Mouse (Mus musculus) layer of hippocampus, adult 9-10 months (tissue): Measurements from ENCODE around the gene Limk2.

Experiments
- DNase-seq: peaks from one replicate; pipeline ENCODE4 v3.0.0; 2022; ENCODE audit warnings: low spot score

The Limk2 gene

GRCm38 (mm10) chr11:3370928-3371598 lies 37.9 kb downstream of the Limk2 start:
- peak; percentile 48 for DNase-seq

- no peak for DNase-seq
Observed at GRCm38 (mm10) chr11:3370162-3370561, 38.8 kb downstream of the Limk2 start.

GRCm38 (mm10) chr11:3369449-3369848 lies 39.5 kb downstream of the Limk2 start:
- no peak for DNase-seq

- DNase-seq, result no peak
Observed at GRCm38 (mm10) chr11:3368983-3369382, 40.0 kb downstream of the Limk2 start.

- DNase-seq, result no peak
Observed at GRCm38 (mm10) chr11:3366411-3366810, 42.6 kb downstream of the Limk2 start.

GRCm38 (mm10) chr11:3362854-3363253 lies 46.1 kb downstream of the Limk2 start:
- no peak for DNase-seq

GRCm38 (mm10) chr11:3352990-3353585 lies 55.9 kb downstream of the Limk2 start:
- no peak for DNase-seq

- DNase-seq, result no peak
Observed at GRCm38 (mm10) chr11:3352131-3352530, 56.9 kb downstream of the Limk2 start.

GRCm38 (mm10) chr11:3349343-3349695 lies 59.7 kb downstream of the Limk2 start:
- DNase-seq, result no peak

GRCm38 (mm10) chr11:3348576-3349342 lies 60.2 kb downstream of the Limk2 start:
- no peak for DNase-seq

GRCm38 (mm10) chr11:3347835-3348195 lies 61.2 kb downstream of the Limk2 start:
- no peak for DNase-seq

GRCm38 (mm10) chr11:3347091-3347834 lies 61.7 kb downstream of the Limk2 start:
- peak; percentile 81 for DNase-seq

- no peak for DNase-seq
Observed at GRCm38 (mm10) chr11:3346351-3346750, 62.6 kb downstream of the Limk2 start.

- no peak for DNase-seq
Observed at GRCm38 (mm10) chr11:3344916-3345315, 64.1 kb downstream of the Limk2 start.

- no peak for DNase-seq
Observed at GRCm38 (mm10) chr11:3341476-3341875, 67.5 kb downstream of the Limk2 start.

- no peak for DNase-seq
Observed at GRCm38 (mm10) chr11:3337961-3338360, 71.0 kb downstream of the Limk2 start.

- no peak for DNase-seq
Observed at GRCm38 (mm10) chr11:3337173-3337955, 71.6 kb downstream of the Limk2 start.

- DNase-seq, result no peak
Observed at GRCm38 (mm10) chr11:3336602-3337001, 72.4 kb downstream of the Limk2 start.

- no peak for DNase-seq
Observed at GRCm38 (mm10) chr11:3335651-3336216, 73.3 kb downstream of the Limk2 start.

- no peak for DNase-seq
Observed at GRCm38 (mm10) chr11:3334711-3335316, 74.2 kb downstream of the Limk2 start.

GRCm38 (mm10) chr11:3334141-3334710 lies 74.8 kb downstream of the Limk2 start:
- no peak for DNase-seq
